Mouse (Mus musculus) stomach, postnatal 0 days (tissue): ENCODE results near the gene Metap1.
A peak's percentile ranks its signal among the peaks of the same experiment; 100 is the strongest.

Experiments used
- CTCF ChIP-seq: IDR thresholded peaks from 2 replicates; pipeline ENCODE4 v1.5.1; 2016; ENCODE audit warnings: antibody characterized with exemption, low read depth, mild to moderate bottlenecking, moderate library complexity
- EP300 ChIP-seq: optimal IDR thresholded peaks from 2 replicates; pipeline ENCODE3; 2016; ENCODE audit warnings: antibody characterized with exemption

DNA sequence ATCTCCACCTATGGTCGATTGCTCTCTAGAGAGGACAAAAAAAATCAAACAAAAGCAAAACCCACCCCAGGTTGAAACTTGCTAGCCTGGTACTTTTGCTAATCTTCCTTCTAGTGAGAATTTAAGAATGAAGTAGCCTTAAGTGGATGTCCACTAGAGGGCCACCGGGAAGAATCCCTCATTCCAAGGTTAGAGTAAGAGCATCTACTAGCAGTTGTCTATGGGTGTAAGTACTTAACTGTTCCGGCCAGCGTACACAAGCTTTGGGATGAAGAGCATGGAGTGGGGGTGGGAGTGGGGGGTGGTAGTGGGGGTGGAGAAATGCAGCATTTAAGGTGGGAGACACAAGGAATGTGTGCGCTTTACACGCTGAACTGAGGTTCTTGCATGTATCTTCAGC is 17.4 kb upstream of the Metap1 start:
- TF ChIP-seq CTCF: peak; percentile 77
- no peak for TF ChIP-seq EP300
